Mouse (Mus musculus) E14TG2a.4 (cell line): ENCODE measurements at regions not wholly inside any gene's neighbourhood (a gene's known extent, or its start where the extent isn't known, plus 50 kb on each side); places are given as distances from the start of the nearest gene placed in this dataset.

Experiments
- CTCF ChIP-seq: conservative IDR thresholded peaks from 2 replicates; pipeline ENCODE4 v1.5.1; 2014; ENCODE audit warnings: low read length
- POU5F1 ChIP-seq: IDR thresholded peaks from 2 replicates; pipeline ENCODE4 v1.6.1; 2014; ENCODE audit warnings: low read length, borderline replicate concordance

GRCm38 (mm10) chr15:30050851-30051250 is 121.5 kb upstream of the Ctnnd2 start:
- TF ChIP-seq CTCF (no peak), POU5F1 (no peak)
